Mouse (Mus musculus) layer of hippocampus, postnatal 14 days (tissue): ENCODE measurements around the gene Mmp25. TPM values are rescaled to one million over a fixed set of nuclear protein-coding genes. Genes with fewer than 3 reads are reported as not detected.

ENCODE experiments used
- DNase-seq, 2 experiments: peaks; one replicate each; pipeline ENCODE4 v3.0.0; 2021 to 2022; ENCODE audit warnings: low spot score in 2 of 2, mixed read lengths in 1 of 2
- total RNA-seq, 2 experiments: library from RNA; stranded (reverse); gene quantifications; 2 replicates each; pipeline ENCODE4 v1.2.3; 2021

Gene Mmp25
- total RNA-seq, 2 experiments from 2014 or later, result 0.85 to 0.86 TPM

- no peak for DNase-seq
Measured at GRCm38 (mm10) chr17:23665511-23665910, 20.4 kb upstream of the Mmp25 start.

- no peak for DNase-seq
Measured at GRCm38 (mm10) chr17:23664556-23665021, 19.5 kb upstream of the Mmp25 start.

GRCm38 (mm10) chr17:23661526-23661925 lies 16.4 kb upstream of the Mmp25 start:
- DNase-seq, result no peak

GRCm38 (mm10) chr17:23660876-23661200 lies 15.8 kb upstream of the Mmp25 start:
- DNase-seq, result no peak

GRCm38 (mm10) chr17:23660117-23660875 lies 15.2 kb upstream of the Mmp25 start, which contains the start of gene Bicdl2:
TSS of gene Bicdl2 (plus strand) at chr17:23660506.
- DNase-seq, result no peak

- DNase-seq, result no peak
Measured at GRCm38 (mm10) chr17:23658450-23658849, 13.4 kb upstream of the Mmp25 start.

- DNase-seq, result no peak
Measured at GRCm38 (mm10) chr17:23654410-23654809, 9.3 kb upstream of the Mmp25 start.

GRCm38 (mm10) chr17:23654001-23654400 lies 8.9 kb upstream of the Mmp25 start:
- DNase-seq, result no peak

GRCm38 (mm10) chr17:23653324-23653723 lies 8.2 kb upstream of the Mmp25 start:
- no peak for DNase-seq

GRCm38 (mm10) chr17:23651363-23651762 lies 6.3 kb upstream of the Mmp25 start:
- no peak for DNase-seq

- no peak for DNase-seq
Measured at GRCm38 (mm10) chr17:23645894-23646293, 817 bp upstream of the Mmp25 start.

- no peak for DNase-seq
Measured at GRCm38 (mm10) chr17:23631241-23631640, 13.8 kb downstream of the Mmp25 start.

- DNase-seq, result peak; percentile 78 to 80
Measured at GRCm38 (mm10) chr17:23630195-23631020, 14.7 kb downstream of the Mmp25 start.

GRCm38 (mm10) chr17:23627813-23628212 lies 17.3 kb downstream of the Mmp25 start:
- no peak for DNase-seq

GRCm38 (mm10) chr17:23620351-23620750 lies 24.7 kb downstream of the Mmp25 start:
- no peak for DNase-seq

GRCm38 (mm10) chr17:23617087-23617486 lies 28.0 kb downstream of the Mmp25 start:
- DNase-seq, result no peak

GRCm38 (mm10) chr17:23610361-23610800 lies 34.7 kb downstream of the Mmp25 start:
- peak; percentile 13 to 26 for DNase-seq

- DNase-seq, result no peak
Measured at GRCm38 (mm10) chr17:23609612-23610011, 35.5 kb downstream of the Mmp25 start.

GRCm38 (mm10) chr17:23605220-23605619 lies 39.9 kb downstream of the Mmp25 start:
- DNase-seq, result no peak

GRCm38 (mm10) chr17:23604394-23604793 lies 40.7 kb downstream of the Mmp25 start:
- no peak for DNase-seq

- no peak for DNase-seq
Measured at GRCm38 (mm10) chr17:23603542-23603941, 41.5 kb downstream of the Mmp25 start.

- no peak for DNase-seq
Measured at GRCm38 (mm10) chr17:23603077-23603476, 42.0 kb downstream of the Mmp25 start.
